Mouse (Mus musculus) ES-Bruce4 (cell line): ENCODE measurements at regions not wholly inside any gene's neighbourhood (a gene's known extent, or its start where the extent isn't known, plus 50 kb on each side); places are given as distances from the start of the nearest gene placed in this dataset.

Experiments used
- CTCF ChIP-seq: IDR thresholded peaks from one replicate; pipeline ENCODE4 v1.8.1; 2011; ENCODE audit warnings: low read depth, low read length
- EP300 ChIP-seq: IDR thresholded peaks from 2 replicates; pipeline ENCODE4 v1.6.1; 2011; ENCODE audit warnings: low read depth, low read length; ENCODE audit not compliant: insufficient read depth
- POLR2A ChIP-seq: IDR thresholded peaks from one replicate; pipeline ENCODE4 v1.8.1; 2011; ENCODE audit warnings: low read length; ENCODE audit not compliant: insufficient read depth

- TF ChIP-seq POLR2A = no peak
- TF ChIP-seq EP300 = no peak
- TF ChIP-seq CTCF = no peak
These were observed 179.8 kb downstream of the Tfap2c start for GRCm38 (mm10) chr2:172729151-172729550.
